Mouse (Mus musculus) E14TG2a.4 (cell line): ENCODE measurements at regions not wholly inside any gene's neighbourhood (a gene's known extent, or its start where the extent isn't known, plus 50 kb on each side); places are given as distances from the start of the nearest gene placed in this dataset.

ENCODE experiments used
- H3K27me3 ChIP-seq: 2 replicates; pipeline ENCODE4 v1.6.1; 2014; ENCODE audit warnings: low read length, control low read depth; ENCODE audit not compliant: insufficient read depth
- H3K36me3 ChIP-seq: 2 replicates; pipeline ENCODE4 v1.6.1; 2014; ENCODE audit warnings: low read length, control low read depth; ENCODE audit not compliant: insufficient read depth
- H3K4me1 ChIP-seq: replicated peaks from 2 replicates; pipeline ENCODE4 v1.6.1; 2014; ENCODE audit warnings: low read depth, low read length, control low read depth
- H3K4me3 ChIP-seq: replicated peaks from 2 replicates; pipeline ENCODE4 v1.5.1; 2014; ENCODE audit warnings: mild to moderate bottlenecking, low read length
- H3K9me3 ChIP-seq: 2 replicates; pipeline ENCODE4 v1.6.1; 2014; ENCODE audit warnings: low read length, control low read depth
- CTCF ChIP-seq: conservative IDR thresholded peaks from 2 replicates; pipeline ENCODE4 v1.5.1; 2014; ENCODE audit warnings: low read length
- NANOG ChIP-seq: IDR thresholded peaks from 2 replicates; pipeline ENCODE4 v1.6.1; 2014; ENCODE audit warnings: borderline replicate concordance, low read length, mixed read lengths
- POU5F1 ChIP-seq: IDR thresholded peaks from 2 replicates; pipeline ENCODE4 v1.6.1; 2014; ENCODE audit warnings: low read length, borderline replicate concordance

GRCm38 (mm10) chr2:107869304-107869958 lies 579.0 kb downstream of the Kcna4 start:
- no peaks in the 10 kb centered on the region; the same call in 1 of the 2 replicates for H3K9me3 ChIP-seq
- H3K27me3 ChIP-seq: no peaks in the 10 kb centered on the region
- TF ChIP-seq POU5F1: no peak
- no peak for TF ChIP-seq NANOG
- TF ChIP-seq CTCF: peak; percentile 20; the same call in 1 of the 2 replicates
- no peaks in the 10 kb centered on the region for H3K36me3 ChIP-seq
- no peak overlapping the region for H3K4me3 ChIP-seq
- H3K4me1 ChIP-seq: no peaks in the 10 kb centered on the region

GRCm38 (mm10) chr2:107879663-107880062 lies 589.2 kb downstream of the Kcna4 start:
- H3K4me1 ChIP-seq: no peaks in the 10 kb centered on the region
- H3K9me3 ChIP-seq: no peaks in the 10 kb centered on the region
- H3K27me3 ChIP-seq: no peaks in the 10 kb centered on the region
- peak; percentile 16; the same call in 1 of the 2 replicates for TF ChIP-seq CTCF
- no peak for TF ChIP-seq POU5F1
- H3K4me3 ChIP-seq: no peak overlapping the region
- H3K36me3 ChIP-seq: no peaks in the 10 kb centered on the region

GRCm38 (mm10) chr2:107886063-107886762 lies 595.8 kb downstream of the Kcna4 start:
- no peaks in the 10 kb centered on the region for H3K27me3 ChIP-seq
- H3K36me3 ChIP-seq: no peaks in the 10 kb centered on the region
- TF ChIP-seq CTCF: peak; percentile 42
- no peak for TF ChIP-seq NANOG
- no peak for TF ChIP-seq POU5F1

DNA sequence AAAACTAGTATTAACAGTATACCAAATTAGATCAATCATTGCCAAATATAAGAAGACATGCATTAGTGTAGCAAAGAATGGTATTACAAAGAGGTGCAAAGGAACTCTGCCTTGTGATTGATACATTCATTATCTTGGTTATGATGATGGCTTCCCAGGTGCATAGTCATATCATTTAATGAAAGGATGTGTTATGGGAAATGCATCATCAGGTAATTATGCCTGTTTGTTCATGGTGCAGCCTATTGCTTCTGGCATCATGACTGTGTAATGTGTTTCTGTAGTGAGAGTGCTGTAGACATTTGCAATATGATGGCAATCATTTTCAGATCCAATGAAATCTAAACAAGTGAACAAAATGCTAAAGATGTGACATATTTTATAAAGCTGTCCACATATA lies 597.8 kb downstream of the Kcna4 start:
- H3K9me3 ChIP-seq: no peaks in the 10 kb centered on the region
- no peaks in the 10 kb centered on the region for H3K27me3 ChIP-seq
- no peaks in the 10 kb centered on the region for H3K36me3 ChIP-seq
- no peaks in the 10 kb centered on the region for H3K4me1 ChIP-seq
- TF ChIP-seq CTCF (no peak), NANOG (no peak), POU5F1 (no peak)
- H3K4me3 ChIP-seq: no peak overlapping the region

More at GRCm38 (mm10) chr2:107886063-107886762, 595.8 kb downstream of the Kcna4 start:
- H3K4me3 ChIP-seq: no peak overlapping the region
- no peaks in the 10 kb centered on the region for H3K9me3 ChIP-seq
- no peaks in the 10 kb centered on the region for H3K4me1 ChIP-seq

DNA sequence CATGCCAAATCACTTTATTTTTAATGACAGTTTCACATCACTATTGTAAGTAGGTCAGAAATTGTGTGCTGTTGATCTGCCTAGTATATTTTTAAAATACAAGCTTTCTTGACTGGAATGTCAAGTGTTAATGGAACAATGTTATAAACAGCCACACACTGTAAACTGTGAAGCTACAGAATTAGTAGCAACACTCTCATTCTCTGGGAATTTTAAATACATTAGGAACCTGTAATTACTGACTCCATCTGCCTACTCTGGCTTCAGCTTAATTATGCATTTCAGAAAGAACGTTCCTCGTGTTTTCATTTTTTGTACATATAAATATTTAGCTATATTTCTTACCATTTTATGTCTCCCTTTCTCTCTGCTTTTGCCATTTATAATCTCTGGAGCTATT lies 634.7 kb downstream of the Kcna4 start:
- H3K4me1 ChIP-seq: no peaks in the 10 kb centered on the region
- no peaks in the 10 kb centered on the region for H3K36me3 ChIP-seq
- no peak overlapping the region for H3K4me3 ChIP-seq
- H3K27me3 ChIP-seq: no peaks in the 10 kb centered on the region
- peaks cover 24% of the 10 kb centered on the region for H3K9me3 ChIP-seq
- TF ChIP-seq NANOG (no peak), POU5F1 (no peak), CTCF (no peak)

DNA sequence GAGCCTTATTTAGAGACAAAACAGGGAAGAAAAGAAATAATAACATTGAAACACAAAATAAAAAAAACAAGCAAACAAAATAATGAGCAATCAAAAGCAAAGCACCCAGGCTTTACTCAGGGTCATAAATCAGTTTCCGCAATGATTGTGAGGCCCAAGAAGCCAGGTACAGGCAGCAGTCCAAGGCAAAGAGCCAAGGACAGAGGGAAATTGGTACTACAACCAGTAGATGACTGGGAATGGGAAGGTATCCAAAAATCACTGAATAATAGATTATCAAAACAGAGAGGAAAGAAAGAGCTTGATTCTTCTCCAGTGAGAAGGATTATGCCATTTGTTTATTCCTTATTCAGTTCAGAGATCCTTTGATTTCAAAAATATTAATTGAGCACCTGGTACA lies 636.2 kb downstream of the Kcna4 start:
- no peak for TF ChIP-seq CTCF
- TF ChIP-seq NANOG: no peak
- no peak for TF ChIP-seq POU5F1
- H3K27me3 ChIP-seq: no peaks in the 10 kb centered on the region
- H3K9me3 ChIP-seq: peaks cover 10% of the 10 kb centered on the region
- H3K4me3 ChIP-seq: no peak overlapping the region
- no peaks in the 10 kb centered on the region for H3K4me1 ChIP-seq
- H3K36me3 ChIP-seq: no peaks in the 10 kb centered on the region

DNA sequence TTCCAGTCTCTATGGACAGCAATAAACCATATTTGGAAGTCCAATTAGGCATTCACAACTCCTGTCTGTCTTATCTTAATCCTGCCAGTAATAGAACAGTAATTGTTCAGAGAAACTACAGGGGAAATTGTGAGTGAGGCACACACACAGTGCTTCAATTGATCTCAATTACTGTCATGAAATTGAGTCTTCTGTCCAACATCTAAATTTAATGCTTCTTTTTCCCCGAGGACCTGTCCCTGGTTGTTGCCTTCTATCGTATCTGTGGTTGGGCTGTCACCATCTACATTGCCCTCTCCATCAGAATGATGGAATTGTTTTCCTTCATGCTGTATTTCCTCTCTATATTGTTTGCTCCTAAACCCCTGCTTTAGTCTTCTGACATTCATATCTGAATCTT lies 644.9 kb downstream of the Kcna4 start:
- no peaks in the 10 kb centered on the region for H3K36me3 ChIP-seq

DNA sequence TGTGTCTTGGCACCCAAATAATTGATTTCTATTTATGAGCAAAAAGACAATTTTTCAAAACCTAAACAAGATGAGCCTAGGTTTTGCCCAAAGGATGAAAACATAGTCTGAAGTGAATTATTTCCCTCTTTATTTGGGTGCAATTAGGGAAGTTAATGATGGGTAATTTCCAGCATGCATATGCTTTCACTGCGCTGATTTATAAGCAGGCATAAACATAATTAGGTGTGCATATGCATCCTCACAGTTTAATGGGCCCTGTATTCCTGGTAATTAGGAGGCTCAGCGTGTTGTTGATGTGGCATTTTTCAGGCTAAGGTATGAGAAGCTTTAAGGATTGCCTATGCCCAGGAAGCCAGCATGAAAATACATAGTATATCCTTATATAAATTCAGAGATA lies 645.3 kb downstream of the Kcna4 start:
- TF ChIP-seq POU5F1 (no peak), CTCF (no peak), NANOG (no peak)
- Histone ChIP-seq H3K36me3 (no peaks in the 10 kb centered on the region), H3K4me3 (no peak overlapping the region), H3K27me3 (no peaks in the 10 kb centered on the region), H3K4me1 (no peaks in the 10 kb centered on the region), H3K9me3 (peaks cover 8% of the 10 kb centered on the region)

More for the DNA sequence above, 644.9 kb downstream of the Kcna4 start:
- Histone ChIP-seq H3K9me3 (peaks cover 8% of the 10 kb centered on the region), H3K27me3 (no peaks in the 10 kb centered on the region), H3K4me3 (no peak overlapping the region), H3K4me1 (no peaks in the 10 kb centered on the region)
- TF ChIP-seq POU5F1: no peak
- TF ChIP-seq CTCF: no peak
- no peak for TF ChIP-seq NANOG

DNA sequence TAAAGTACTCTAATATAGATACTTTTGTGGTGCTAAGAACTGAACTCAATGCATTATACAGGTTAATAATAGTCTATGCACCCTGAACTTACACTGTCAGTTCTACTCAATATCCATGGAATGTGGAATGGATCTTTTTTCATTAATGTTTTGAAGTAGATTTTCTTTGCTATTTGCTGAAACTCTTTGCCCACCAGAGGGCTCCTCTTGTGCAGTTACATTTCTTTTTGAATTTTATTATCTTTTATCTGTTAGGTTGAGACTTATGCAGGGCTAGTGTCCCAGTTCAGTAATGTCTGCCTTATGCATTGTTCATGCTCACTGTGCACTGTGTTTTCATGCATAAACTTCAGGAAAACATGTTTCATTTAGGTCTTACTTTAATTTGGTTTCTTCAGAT lies 650.9 kb downstream of the Kcna4 start:
- Histone ChIP-seq H3K27me3 (no peaks in the 10 kb centered on the region), H3K4me3 (no peak overlapping the region), H3K36me3 (no peaks in the 10 kb centered on the region), H3K9me3 (no peaks in the 10 kb centered on the region), H3K4me1 (no peaks in the 10 kb centered on the region)
- TF ChIP-seq POU5F1: no peak
- no peak for TF ChIP-seq CTCF
- TF ChIP-seq NANOG: no peak
